Mouse (Mus musculus): ENCODE results near the gene Kcnd1. TPM values are rescaled to one million over a fixed set of nuclear protein-coding genes. Genes with fewer than 3 reads are reported as not detected.

The Kcnd1 gene
- 0.31 and 0.43 TPM in 2 replicates for polyA plus RNA-seq (2012; rRNA removed)

DNA sequence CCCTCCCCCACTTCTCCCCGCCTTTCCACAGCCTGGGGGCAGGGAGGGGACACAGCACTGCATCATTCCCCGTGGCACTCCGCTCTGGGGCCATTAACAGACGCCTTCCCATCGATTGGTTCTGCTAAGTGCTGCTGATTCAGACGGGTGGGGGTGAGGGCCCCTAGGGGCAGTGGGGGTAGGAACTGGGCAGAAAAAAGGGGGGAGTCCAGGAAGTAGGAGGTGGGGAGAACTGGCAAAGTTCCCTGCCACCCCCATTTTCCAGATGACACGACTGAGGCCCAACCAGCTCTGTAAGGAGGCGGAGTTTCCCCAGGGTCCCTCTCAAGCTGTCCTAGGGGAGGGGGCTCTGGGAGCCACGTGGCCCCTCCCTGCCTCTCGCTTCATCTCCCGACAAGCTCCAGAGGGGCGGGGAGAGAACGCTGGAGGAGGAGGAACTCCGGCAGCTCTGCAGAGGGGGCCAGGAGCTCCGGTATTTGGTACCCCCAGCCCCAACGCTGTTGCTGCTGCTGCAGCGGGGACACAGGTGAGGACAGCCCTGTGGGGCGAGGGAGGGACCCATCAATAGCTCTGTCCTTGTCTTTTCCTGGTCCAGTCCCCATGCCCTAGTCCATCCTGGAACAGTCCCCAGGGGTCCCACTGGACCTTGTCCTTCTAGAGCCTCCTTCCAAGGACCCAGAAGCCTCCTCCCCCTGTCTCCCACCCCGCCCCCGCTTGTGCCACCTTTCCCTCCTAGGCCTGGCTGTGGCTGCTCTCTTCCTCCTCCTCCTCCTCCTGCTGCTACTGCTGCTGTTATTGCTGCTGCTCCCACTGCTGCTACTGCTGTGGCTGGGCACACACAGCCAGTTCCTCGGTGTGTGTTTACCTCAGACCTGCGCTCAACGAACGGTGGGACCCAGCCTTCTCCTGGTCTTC is at the start of gene Kcnd1:
Gene Kcnd1 (plus strand): TSS at position 425 of the 915 bp plus-strand sequence.

DNA sequence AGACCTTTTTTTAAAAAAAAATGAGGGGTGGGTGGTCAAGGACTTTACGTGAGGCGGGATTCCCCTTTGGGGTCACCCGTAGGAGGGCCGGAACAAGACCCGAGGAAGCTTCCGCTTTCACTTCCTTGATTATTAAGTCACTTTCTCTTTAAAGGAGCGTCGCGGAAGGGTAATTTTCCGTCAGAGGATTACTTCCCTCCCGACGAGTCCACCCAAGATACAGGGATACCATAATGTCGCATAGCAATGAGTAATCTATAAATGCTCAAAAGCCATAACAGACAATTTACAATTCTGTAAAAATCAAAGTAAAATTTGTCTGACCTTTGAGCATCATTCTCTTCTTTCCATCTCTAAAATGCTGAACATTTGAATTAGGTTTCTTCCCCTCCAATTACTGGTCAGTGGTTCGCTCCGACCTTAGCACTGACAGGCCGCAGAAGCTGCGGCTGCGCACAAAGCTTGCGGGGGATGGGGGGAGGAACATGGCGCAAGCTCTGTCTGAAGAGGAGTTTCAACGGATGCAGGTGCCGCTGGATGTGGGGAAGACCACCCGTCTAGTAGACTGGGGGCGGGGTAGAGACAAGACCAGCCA is 32.5 kb upstream of the Kcnd1 start, which contains the start of gene Gripap1:
Gene Gripap1 (plus strand): TSS at position 224 of the 595 bp plus-strand sequence.

DNA sequence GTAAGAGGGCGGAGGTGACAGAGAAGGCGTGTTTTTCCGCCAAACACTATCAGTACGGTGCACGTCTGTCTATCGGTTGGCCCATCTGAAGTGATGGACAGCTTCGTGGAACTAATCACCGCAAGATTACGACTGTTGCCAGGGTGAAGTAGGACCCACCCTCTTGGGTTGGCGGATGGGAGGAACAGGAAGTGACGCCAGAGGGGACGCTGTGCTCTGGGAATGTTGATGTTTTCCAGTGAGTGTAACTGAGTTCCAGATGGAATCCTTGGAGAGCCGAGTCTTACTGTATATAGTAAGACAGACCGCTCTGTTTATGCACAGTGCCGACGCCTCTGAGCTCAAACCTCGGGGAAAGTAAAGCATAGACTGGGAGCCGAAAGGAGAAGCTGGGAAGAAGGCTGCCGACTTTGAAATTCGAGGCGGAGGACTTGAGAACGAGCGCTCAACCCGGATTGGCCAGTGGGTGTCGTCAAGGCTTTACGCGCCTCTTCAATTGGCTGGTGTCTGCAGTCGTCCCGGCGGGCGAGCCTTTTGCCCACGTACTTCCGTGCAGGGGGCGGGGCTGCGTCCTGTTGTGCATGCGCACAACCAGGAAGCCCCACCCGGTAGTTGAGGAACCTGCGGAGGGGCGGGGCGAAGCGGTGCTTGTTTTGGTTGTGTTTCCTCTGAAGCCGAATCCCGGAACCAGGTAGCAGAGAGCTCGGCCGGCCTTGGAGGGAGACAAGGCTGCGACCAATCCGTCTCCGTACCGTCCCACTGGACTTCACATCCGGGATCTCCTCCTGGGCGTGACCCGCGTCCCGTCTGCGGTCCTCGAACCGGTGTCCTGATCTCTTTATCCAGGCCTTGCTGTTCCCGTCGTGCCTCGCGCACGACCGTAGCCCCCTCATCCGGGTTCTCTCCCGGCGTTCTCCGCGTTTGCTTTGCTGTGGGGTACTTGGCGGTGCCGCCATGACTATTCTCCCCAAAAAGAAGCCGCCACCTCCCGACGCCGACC is 19.4 kb downstream of the Kcnd1 start, which contains the start of gene Otud5:
Gene Otud5 (plus strand): TSS at position 202 of the 1,000 bp plus-strand sequence.

DNA sequence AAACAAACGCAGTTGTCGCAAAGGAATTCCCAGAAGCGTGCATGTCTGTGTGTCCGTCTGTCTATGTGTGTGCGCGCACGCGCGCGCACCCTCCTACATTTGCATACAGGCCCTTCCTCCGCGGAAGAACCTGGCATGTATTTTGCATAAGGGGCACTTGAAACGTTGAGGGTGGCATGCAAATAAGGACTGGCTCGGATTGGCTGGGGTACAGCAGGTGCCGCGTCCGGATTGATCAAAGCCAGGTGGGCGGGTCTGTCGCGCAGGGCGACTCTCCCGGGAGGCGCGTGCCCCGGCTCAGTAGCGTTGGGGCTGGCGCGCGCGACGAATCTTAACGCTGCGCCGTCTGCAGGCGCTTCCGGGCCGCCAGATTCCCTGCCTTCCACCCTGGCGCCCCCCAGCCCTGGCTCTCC is 55.9 kb downstream of the Kcnd1 start, which contains the start of gene Pim2:
Gene Pim2 (plus strand): TSS at position 256 of the 413 bp plus-strand sequence.

DNA sequence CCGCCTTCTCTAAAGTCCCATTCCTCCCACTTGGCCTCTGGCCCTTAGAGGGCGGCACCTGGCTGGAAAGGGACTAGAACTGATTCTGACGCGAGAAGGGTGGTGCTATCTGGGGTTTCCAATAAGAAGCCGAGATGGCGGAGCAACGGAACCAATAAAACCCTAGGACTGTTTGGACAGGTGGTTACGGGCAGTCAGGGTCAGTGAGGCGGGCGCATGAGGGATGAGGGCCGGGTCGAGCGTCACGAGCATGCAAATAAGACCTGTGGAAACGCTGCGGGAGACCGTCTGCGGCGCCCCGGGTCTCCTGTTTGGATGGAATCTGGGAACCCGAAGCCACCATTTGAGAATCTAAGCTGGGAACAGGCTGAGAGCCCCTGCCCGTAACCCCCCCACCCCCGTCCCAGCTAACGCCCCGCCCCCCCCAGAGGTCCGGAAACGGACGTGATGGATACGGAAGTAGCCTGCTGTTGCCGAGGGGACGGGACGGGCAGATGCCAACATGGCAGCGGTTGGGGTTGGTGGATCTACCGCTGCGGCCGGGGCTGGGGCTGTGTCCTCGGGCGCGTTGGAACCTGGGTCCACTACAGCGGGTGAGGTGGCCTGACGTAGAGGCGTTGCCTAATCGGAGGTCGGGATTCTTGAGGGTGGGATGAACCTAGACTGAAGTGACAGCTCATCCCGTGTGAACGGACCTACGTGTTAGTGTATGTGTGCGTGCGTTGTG is 61.9 kb downstream of the Kcnd1 start, which contains the start of gene Slc35a2:
Gene Slc35a2 (plus strand): TSS at position 188 of the 727 bp plus-strand sequence.

Other genes starting within 250 kb of the Kcnd1 start
- not detected in 2 replicates for gene Foxp3, start 248.6 kb upstream of the Kcnd1 start, polyA plus RNA-seq (2012; rRNA removed)
- gene Ppp1r3f, start 248.0 kb upstream of the Kcnd1 start, polyA plus RNA-seq (2012; rRNA removed), result 0.34 and 0.36 TPM in 2 replicates
- 7.7 and 9.4 TPM in 2 replicates for gene Ccdc22, start 216.8 kb upstream of the Kcnd1 start, polyA plus RNA-seq (2012; rRNA removed)
- 0.03 and 0.05 TPM in 2 replicates for gene Cacna1f, start 215.2 kb upstream of the Kcnd1 start, polyA plus RNA-seq (2012; rRNA removed)
- 0.44 and 0.45 TPM in 2 replicates for gene Syp, start 183.8 kb upstream of the Kcnd1 start, polyA plus RNA-seq (2012; rRNA removed)
- 1.2 and 1.3 TPM in 2 replicates for gene Prickle3, start 165.0 kb upstream of the Kcnd1 start, polyA plus RNA-seq (2012; rRNA removed)
- 24.8 and 27.6 TPM in 2 replicates for gene Plp2, start 150.9 kb upstream of the Kcnd1 start, polyA plus RNA-seq (2012; rRNA removed)
- gene Magix, start 141.0 kb upstream of the Kcnd1 start, polyA plus RNA-seq (2012; rRNA removed), result 0.03 and 0.07 TPM in 2 replicates
- gene Gpkow, start 125.2 kb upstream of the Kcnd1 start, polyA plus RNA-seq (2012; rRNA removed), result 7.1 and 8.1 TPM in 2 replicates
- gene Wdr45, start 108.0 kb upstream of the Kcnd1 start, polyA plus RNA-seq (2012; rRNA removed), result 12.3 and 12.8 TPM in 2 replicates
- gene Gm45208, start 100.0 kb upstream of the Kcnd1 start, polyA plus RNA-seq (2012; rRNA removed), result 0.12 and 0.20 TPM in 2 replicates
- 3.9 and 4.5 TPM in 2 replicates for gene Praf2, start 93.8 kb upstream of the Kcnd1 start, polyA plus RNA-seq (2012; rRNA removed)
- 1.3 TPM in 2 replicates for gene Ccdc120, start 71.4 kb upstream of the Kcnd1 start, polyA plus RNA-seq (2012; rRNA removed)
- 3.6 and 5.0 TPM in 2 replicates for gene Tfe3, start 59.7 kb upstream of the Kcnd1 start, polyA plus RNA-seq (2012; rRNA removed)
- 30.3 and 32.3 TPM in 2 replicates for gene Gripap1, start 32.5 kb upstream of the Kcnd1 start, polyA plus RNA-seq (2012; rRNA removed)
- gene Otud5, start 19.1 kb downstream of the Kcnd1 start, polyA plus RNA-seq (2012; rRNA removed), result 24.6 and 36.1 TPM in 2 replicates
- gene Pim2, start 56.0 kb downstream of the Kcnd1 start, polyA plus RNA-seq (2012; rRNA removed), result 2.7 and 3.1 TPM in 2 replicates
- gene Slc35a2, start 61.7 kb downstream of the Kcnd1 start, polyA plus RNA-seq (2012; rRNA removed), result 12.3 and 14.3 TPM in 2 replicates
- 48.7 and 50.7 TPM in 2 replicates for gene Pqbp1, start 77.0 kb downstream of the Kcnd1 start, polyA plus RNA-seq (2012; rRNA removed)
- 17.0 and 19.4 TPM in 2 replicates for gene Timm17b, start 77.1 kb downstream of the Kcnd1 start, polyA plus RNA-seq (2012; rRNA removed)
- gene Gm10491, start 85.5 kb downstream of the Kcnd1 start, polyA plus RNA-seq (2012; rRNA removed), result not detected in 2 replicates
- not detected in 2 replicates for gene Gm10490, start 87.3 kb downstream of the Kcnd1 start, polyA plus RNA-seq (2012; rRNA removed)
- 0.01 and 0.02 TPM in 2 replicates for gene Pcsk1n, start 97.5 kb downstream of the Kcnd1 start, polyA plus RNA-seq (2012; rRNA removed)
- not detected in 2 replicates for gene Eras, start 106.3 kb downstream of the Kcnd1 start, polyA plus RNA-seq (2012; rRNA removed)
- gene Hdac6, start 125.6 kb downstream of the Kcnd1 start, polyA plus RNA-seq (2012; rRNA removed), result 10.6 and 11.4 TPM in 2 replicates
- 97.0 and 119 TPM in 2 replicates for gene Gata1, start 155.8 kb downstream of the Kcnd1 start, polyA plus RNA-seq (2012; rRNA removed)
- gene Glod5, start 196.2 kb downstream of the Kcnd1 start, polyA plus RNA-seq (2012; rRNA removed), result 0.09 TPM in 1 of 2 replicates, not detected in the other

Measured in liver, embryonic 14 days (tissue).